Mouse (Mus musculus): Measurements from ENCODE around the gene Dnaaf5. TPM values are rescaled to one million over a fixed set of nuclear protein-coding genes. Genes with fewer than 3 reads are reported as not detected.

Gene Dnaaf5
- 8.5 TPM for polyA plus RNA-seq (2014; fragmentation: Illumina TruSeq; extraction: RNeasy Lipid Tissue Mini Kit (QIAGEN cat#74804); ENCODE audit: low read depth, low replicate concordance)

DNA sequence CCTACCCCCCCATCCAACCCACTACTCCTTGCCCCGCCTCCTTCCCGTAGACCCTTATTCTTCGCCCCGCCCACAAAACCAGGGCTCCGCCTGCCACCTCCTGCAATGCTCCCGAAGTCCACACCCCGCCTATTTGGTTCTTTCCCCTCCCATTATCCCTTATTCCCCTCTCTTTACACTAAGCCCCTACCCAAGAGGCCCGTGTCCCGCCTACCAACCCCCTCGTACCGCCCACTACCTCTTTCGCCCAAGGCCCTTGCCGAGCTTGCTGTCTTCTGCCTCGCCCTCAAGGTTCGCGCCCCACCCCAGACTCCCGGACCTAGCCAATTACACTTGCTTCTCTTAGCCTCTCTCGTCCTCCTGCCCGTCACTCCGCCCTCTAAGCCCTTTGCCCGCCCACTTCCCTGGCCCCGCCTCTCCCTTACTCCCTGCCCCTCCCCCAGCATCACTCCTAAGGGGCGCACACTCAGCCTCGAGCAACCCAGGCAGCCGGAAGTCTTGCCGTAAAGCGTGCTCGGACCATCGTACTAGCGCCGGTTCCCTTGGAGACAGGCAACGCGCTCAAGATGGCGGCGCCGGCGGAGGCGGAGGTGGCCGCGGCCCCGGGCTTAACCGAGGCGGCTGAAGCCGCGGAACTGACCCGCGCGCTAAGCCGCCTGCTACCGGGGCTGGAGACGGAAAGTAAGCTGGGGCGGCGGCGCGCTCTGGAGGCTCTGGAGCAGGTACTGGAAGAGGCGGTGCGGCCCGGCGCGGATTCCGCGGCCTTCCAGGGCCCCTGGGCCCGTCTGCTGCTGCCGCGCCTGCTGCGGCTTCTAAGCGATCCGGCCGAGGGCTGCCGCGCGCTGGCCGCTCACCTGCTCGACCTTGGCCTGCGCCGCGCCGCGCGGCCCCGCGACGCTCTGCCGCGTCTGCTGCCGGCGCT, at the start of gene Dnaaf5, which contains the start of gene Prkar1b:
TSS of gene Dnaaf5 (plus strand) at position 543 of the 922 bp plus-strand sequence.
TSS of gene Prkar1b (minus strand) at position 321 of the 922 bp plus-strand sequence.

DNA sequence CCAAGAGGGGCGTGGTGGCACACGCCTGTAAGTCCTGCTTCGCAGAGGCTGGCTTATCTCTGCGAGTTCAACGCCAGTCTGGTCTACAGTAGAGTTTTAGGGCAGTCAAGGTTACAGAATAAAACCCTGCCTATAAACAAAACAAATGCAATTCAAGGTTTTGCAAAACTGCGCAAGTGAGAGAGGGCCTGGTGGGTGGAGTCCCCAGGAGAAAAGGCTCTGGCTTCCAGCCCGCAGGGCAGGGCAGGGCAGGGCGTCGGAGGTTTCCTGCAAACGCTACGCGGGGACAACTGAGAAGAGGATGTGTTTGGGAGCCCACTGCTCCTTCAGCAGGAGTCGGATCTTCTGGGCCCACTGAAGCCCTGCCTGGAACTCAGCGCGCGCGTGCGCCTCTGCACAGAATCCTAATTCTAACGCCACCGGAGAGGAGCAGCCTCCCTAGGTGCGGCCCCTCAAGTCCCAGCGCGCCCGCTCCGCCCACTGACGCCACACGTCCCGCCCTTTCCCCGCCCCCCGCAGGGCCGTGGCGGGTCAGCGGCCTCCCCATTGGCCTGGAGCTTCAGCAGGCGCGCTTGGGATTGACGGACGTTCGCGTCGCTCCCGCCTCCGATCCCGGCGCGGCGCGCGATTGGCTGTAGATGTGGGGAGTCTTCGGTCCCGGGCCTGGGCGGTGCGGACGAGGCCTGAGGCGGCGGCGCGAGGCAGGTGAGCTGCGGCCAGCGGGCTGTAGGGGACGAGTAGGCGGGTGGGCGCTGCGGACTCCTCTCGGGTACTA, 50.2 kb downstream of the Dnaaf5 start, which contains the start of gene Sun1:
TSS of gene Sun1 (plus strand) at position 643 of the 775 bp plus-strand sequence.

Other genes starting within 250 kb of the Dnaaf5 start
- gene Pdgfa, start 152.9 kb upstream of the Dnaaf5 start, polyA plus RNA-seq (2014; fragmentation: Illumina TruSeq; extraction: RNeasy Lipid Tissue Mini Kit (QIAGEN cat#74804); ENCODE audit: low read depth, low replicate concordance) = 23.5 TPM
- gene Prkar1b, start 222 bp upstream of the Dnaaf5 start, polyA plus RNA-seq (2014; fragmentation: Illumina TruSeq; extraction: RNeasy Lipid Tissue Mini Kit (QIAGEN cat#74804); ENCODE audit: low read depth, low replicate concordance) = 2.5 TPM
- 40.8 TPM for gene Sun1, start 50.4 kb downstream of the Dnaaf5 start, polyA plus RNA-seq (2014; fragmentation: Illumina TruSeq; extraction: RNeasy Lipid Tissue Mini Kit (QIAGEN cat#74804); ENCODE audit: low read depth, low replicate concordance)
- 57.6 TPM for gene Get4, start 102.1 kb downstream of the Dnaaf5 start, polyA plus RNA-seq (2014; fragmentation: Illumina TruSeq; extraction: RNeasy Lipid Tissue Mini Kit (QIAGEN cat#74804); ENCODE audit: low read depth, low replicate concordance)
- gene Adap1, start 175.4 kb downstream of the Dnaaf5 start, polyA plus RNA-seq (2014; fragmentation: Illumina TruSeq; extraction: RNeasy Lipid Tissue Mini Kit (QIAGEN cat#74804); ENCODE audit: low read depth, low replicate concordance) = 5.2 TPM
- gene Cox19, start 201.2 kb downstream of the Dnaaf5 start, polyA plus RNA-seq (2014; fragmentation: Illumina TruSeq; extraction: RNeasy Lipid Tissue Mini Kit (QIAGEN cat#74804); ENCODE audit: low read depth, low replicate concordance) = 45.5 TPM
- gene Cyp2w1, start 202.4 kb downstream of the Dnaaf5 start, polyA plus RNA-seq (2014; fragmentation: Illumina TruSeq; extraction: RNeasy Lipid Tissue Mini Kit (QIAGEN cat#74804); ENCODE audit: low read depth, low replicate concordance) = not detected
- 14.4 TPM for gene Gpr146, start 227.5 kb downstream of the Dnaaf5 start, polyA plus RNA-seq (2014; fragmentation: Illumina TruSeq; extraction: RNeasy Lipid Tissue Mini Kit (QIAGEN cat#74804); ENCODE audit: low read depth, low replicate concordance)